Mouse (Mus musculus) urinary bladder, postnatal 0 days (tissue): ENCODE data around the gene Vav3. TPM values are rescaled to one million over a fixed set of nuclear protein-coding genes. Genes with fewer than 3 reads are reported as not detected.

Experiments
- polyA plus RNA-seq: library from polyadenylated mRNA; unstranded; fragments of >200 nt; fragmentation: Nextera tagmentation; extraction: Ambion mirVana; gene quantifications from 2 replicates; pipeline ENCODE4 v1.2.1, GENCODE M21; 2015

The Vav3 gene
- 3.7 and 4.7 TPM in 2 replicates for polyA plus RNA-seq

GRCm38 (mm10) chr3:109340274-109341070 lies at the start of gene Vav3:
Gene Vav3 (plus strand): TSS chr3:109340653.

Other genes with a start within 250 kb of the Vav3 start
- 35.4 and 48.2 TPM in 2 replicates for gene Slc25a24, start 217.5 kb upstream of the Vav3 start, polyA plus RNA-seq